Mouse (Mus musculus): ENCODE results near the gene Has3.

DNA sequence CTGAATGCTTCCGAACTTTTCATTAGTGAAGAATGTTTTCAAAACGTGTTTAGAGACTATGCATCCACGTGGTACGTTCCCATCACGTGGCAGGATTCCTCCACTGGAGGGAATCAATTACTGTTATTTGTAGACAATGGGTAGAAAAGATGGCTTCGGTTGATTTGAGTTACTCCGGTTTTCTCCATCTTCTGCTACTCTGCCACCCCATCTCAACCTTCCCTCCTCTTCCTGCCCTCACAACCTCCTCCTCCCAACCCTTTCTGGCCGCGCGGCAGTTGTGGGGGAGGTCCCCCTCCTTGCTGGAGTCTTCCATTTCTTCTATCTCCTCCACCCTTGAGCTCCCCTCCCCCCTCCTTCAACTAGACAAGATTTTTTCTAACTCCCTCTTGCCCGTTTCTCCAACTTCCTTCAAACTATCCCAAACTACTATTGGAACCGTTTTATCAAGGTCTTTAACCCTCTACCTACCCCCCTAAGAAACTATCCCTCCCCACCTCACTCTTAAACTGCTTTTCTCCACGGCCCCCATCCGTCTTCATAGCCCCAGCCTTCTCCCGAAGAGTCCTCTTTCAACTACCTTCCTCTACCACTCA, 22.3 kb downstream of the Has3 start:
- TF ChIP-seq POLR2A (IDR thresholded peaks at IDR 0.05; ENCODE audit: control insufficient read depth, low read depth, low read length) (no peak), CTCF (IDR thresholded peaks at IDR 0.05; ENCODE audit: control insufficient read depth, insufficient read depth, insufficient replicate concordance, low read depth, low read length) (no peak)
